Mouse (Mus musculus) cerebellum, adult 8-10 months (tissue): ENCODE results near the gene Ubash3a.
"Not testable (repeated sequence)": the region's sequence is repeated elsewhere in the genome, so short reads cannot be mapped to it uniquely, and the experiment has no call there.

Source experiments
- DNase-seq: peaks from one replicate; pipeline ENCODE4 v3.0.0; 2022

Gene Ubash3a

GRCm38 (mm10) chr17:31261352-31261751 is 53.7 kb downstream of the Ubash3a start:
- no peak for DNase-seq

- no peak for DNase-seq
Measured at GRCm38 (mm10) chr17:31262715-31263114, 55.0 kb downstream of the Ubash3a start.

GRCm38 (mm10) chr17:31263770-31264169 is 56.1 kb downstream of the Ubash3a start:
- DNase-seq: no peak

GRCm38 (mm10) chr17:31264372-31264771 is 56.7 kb downstream of the Ubash3a start:
- no peak for DNase-seq

- DNase-seq: no peak
Measured at GRCm38 (mm10) chr17:31265171-31265572, 57.5 kb downstream of the Ubash3a start.

GRCm38 (mm10) chr17:31265831-31266230 is 58.2 kb downstream of the Ubash3a start:
- DNase-seq: no peak

- no peak for DNase-seq
Measured at GRCm38 (mm10) chr17:31266321-31266950, 58.8 kb downstream of the Ubash3a start.

GRCm38 (mm10) chr17:31267138-31267537 is 59.5 kb downstream of the Ubash3a start:
- no peak for DNase-seq

- DNase-seq: no peak
Measured at GRCm38 (mm10) chr17:31267603-31268002, 59.9 kb downstream of the Ubash3a start.

- no peak for DNase-seq
Measured at GRCm38 (mm10) chr17:31268016-31268415, 60.3 kb downstream of the Ubash3a start.

- no peak for DNase-seq
Measured at GRCm38 (mm10) chr17:31269761-31270160, 62.1 kb downstream of the Ubash3a start.

- DNase-seq: no peak
Measured at GRCm38 (mm10) chr17:31270246-31270645, 62.6 kb downstream of the Ubash3a start.

- not testable (repeated sequence) for DNase-seq
Measured at GRCm38 (mm10) chr17:31270736-31271135, 63.1 kb downstream of the Ubash3a start.

GRCm38 (mm10) chr17:31271136-31271851 is 63.6 kb downstream of the Ubash3a start:
- DNase-seq: no peak

GRCm38 (mm10) chr17:31272416-31273165 is 64.9 kb downstream of the Ubash3a start:
- no peak for DNase-seq

GRCm38 (mm10) chr17:31273631-31274030 is 66.0 kb downstream of the Ubash3a start:
- no peak for DNase-seq

- DNase-seq: no peak
Measured at GRCm38 (mm10) chr17:31275181-31275580, 67.5 kb downstream of the Ubash3a start.

GRCm38 (mm10) chr17:31276207-31276921 is 68.7 kb downstream of the Ubash3a start:
- no peak for DNase-seq

- peak; percentile 93 for DNase-seq
Measured at GRCm38 (mm10) chr17:31276922-31277918, 69.5 kb downstream of the Ubash3a start, which contains the start of gene Rsph1. TSS of gene Rsph1 (minus strand) at chr17:31277383.

- DNase-seq: no peak
Measured at GRCm38 (mm10) chr17:31277931-31278330, 70.3 kb downstream of the Ubash3a start.

- no peak for DNase-seq
Measured at GRCm38 (mm10) chr17:31279541-31279940, 71.9 kb downstream of the Ubash3a start.

- no peak for DNase-seq
Measured at GRCm38 (mm10) chr17:31280269-31280668, 72.6 kb downstream of the Ubash3a start.
